In genomic region chr15:102984925-102985324, GRCm38 (mm10) we compare ENCODE assay signal across 25 mouse cellular contexts. TPM values are rescaled to one million over a fixed set of nuclear protein-coding genes. Genes with fewer than 3 reads are reported as not detected.
DNase-seq lines count a peak whose midpoint lies in the region; ATAC-seq lines count a peak whose summit lies in the region.
"Had no signal": no experiment of that assay in that cellular context is flagged by ENCODE, and none has a peak within 500 bp of the region (broad histone marks: within the 10 kb centered on the region; RNA-seq: fewer than 3 reads in every experiment).

No protein-coding gene starts in this region.

- peak overlapping the region; percentile 67 for H3K27ac ChIP-seq in kidney, embryonic 14.5 days (ENCODE audit: low read depth, low read length)
- peak overlapping the region; percentile 98 for H3K27ac ChIP-seq in neural tube, embryonic 11.5 days (ENCODE audit: low read depth, low read length)
- H3K27ac ChIP-seq in neural tube, embryonic 15.5 days (replicated peaks) = peak overlapping the region; percentile 75
- H3K27ac ChIP-seq: embryonic facial prominence, embryonic 15.5 days; forebrain, embryonic 15.5 days; hindbrain, embryonic 15.5 days had no signal

- ATAC-seq in kidney, embryonic 14.5 days (ENCODE audit: low FRiP score, low TSS enrichment) = peak; percentile 14; the same call in 1 of the 2 replicates
- ATAC-seq in neural tube, embryonic 11.5 days (ENCODE audit: insufficient read depth, low FRiP score, low TSS enrichment) = no peak
- ATAC-seq in neural tube, embryonic 15.5 days (ENCODE audit: low FRiP score) = no peak
- ATAC-seq: activated CD4-positive, CD25-positive, alpha-beta regulatory T cell, adult 4 months; forebrain, embryonic 15.5 days; Patski had no signal

- H3K27me3 ChIP-seq in kidney, embryonic 14.5 days (ENCODE audit: control insufficient read depth, insufficient read depth, low read length) = peaks cover 34% of the 10 kb centered on the region; the same call in 1 of the 2 replicates
- H3K27me3 ChIP-seq in neural tube, embryonic 11.5 days (ENCODE audit: control insufficient read depth, insufficient read depth, low read length) = peaks cover 34% of the 10 kb centered on the region
- H3K27me3 ChIP-seq in neural tube, embryonic 15.5 days (replicated peaks) = peaks cover 2% of the 10 kb centered on the region; the same call in 1 of the 2 replicates
- H3K27me3 ChIP-seq: Patski had no signal

- DNase-seq in kidney, adult 18-20 months = no peak
- DNase-seq in kidney, postnatal 4 days = peak; percentile 43 to 62
- DNase-seq in kidney, adult 9 months = no peak
- DNase-seq in neural tube, embryonic 11.5 days (ENCODE audit: low spot score) = no peak
- no peak for DNase-seq in heart, adult 18-20 months
- DNase-seq: cerebellum, adult 11-12 months; cerebellum, adult 9-11 months; cerebellum, postnatal 36 days; gastrocnemius, postnatal 10 days had no signal

- no peaks in the 10 kb centered on the region; the same call in 1 of the 2 replicates for H3K36me3 ChIP-seq in kidney, embryonic 14.5 days (ENCODE audit: control insufficient read depth, insufficient read depth, low read length)
- H3K36me3 ChIP-seq in neural tube, embryonic 11.5 days (ENCODE audit: control insufficient read depth, insufficient read depth, low read length) = peaks cover 2% of the 10 kb centered on the region; the same call in 1 of the 2 replicates
- no peaks in the 10 kb centered on the region for H3K36me3 ChIP-seq in neural tube, embryonic 15.5 days
- H3K36me3 ChIP-seq: embryonic facial prominence, embryonic 15.5 days; forebrain, embryonic 15.5 days; heart, embryonic 12.5 days; hindbrain, embryonic 15.5 days had no signal

- peak overlapping the region; percentile 89; the same call in 1 of the 2 replicates for H3K4me2 ChIP-seq in kidney, embryonic 14.5 days (replicated peaks; ENCODE audit: low read depth, low read length)
- peak overlapping the region; percentile 90 for H3K4me2 ChIP-seq in neural tube, embryonic 11.5 days (ENCODE audit: low read depth)
- peak overlapping the region; percentile 70 for H3K4me2 ChIP-seq in neural tube, embryonic 15.5 days
- H3K4me2 ChIP-seq: embryonic facial prominence, embryonic 15.5 days; forebrain, embryonic 15.5 days; heart, embryonic 12.5 days; hindbrain, embryonic 15.5 days had no signal

- H3K4me1 ChIP-seq in kidney, embryonic 14.5 days (ENCODE audit: control insufficient read depth, insufficient read depth, low read length) = peaks cover 58% of the 10 kb centered on the region
- peaks cover 26% of the 10 kb centered on the region for H3K4me1 ChIP-seq in neural tube, embryonic 11.5 days (ENCODE audit: control insufficient read depth, insufficient read depth, low read length)
- peaks cover 76% of the 10 kb centered on the region for H3K4me1 ChIP-seq in neural tube, embryonic 15.5 days

- H3K4me3 ChIP-seq in kidney, embryonic 14.5 days (ENCODE audit: low read length) = peak overlapping the region; percentile 77; the same call in 1 of the 2 replicates
- peak overlapping the region; percentile 95 for H3K4me3 ChIP-seq in neural tube, embryonic 11.5 days (ENCODE audit: low read depth, low read length)
- H3K4me3 ChIP-seq in neural tube, embryonic 15.5 days (replicated peaks) = peak overlapping the region; percentile 64
- H3K4me3 ChIP-seq: embryonic facial prominence, embryonic 15.5 days; erythroblast, embryonic 14.5 days; forebrain, embryonic 15.5 days; heart, embryonic 12.5 days; hindbrain, embryonic 15.5 days had no signal

- WGBS in kidney, embryonic 14.5 days = 12% methylated on average over 3 of the region's 3 CpGs
- 0% methylated on average over 3 of the region's 3 CpGs for WGBS in neural tube, embryonic 11.5 days
- WGBS in neural tube, embryonic 15.5 days = 10% methylated on average over 3 of the region's 3 CpGs

- H3K9ac ChIP-seq in kidney, embryonic 14.5 days (ENCODE audit: low read depth, low read length) = peak overlapping the region; percentile 99; the same call in 1 of the 2 replicates
- peak overlapping the region; percentile 100 for H3K9ac ChIP-seq in neural tube, embryonic 11.5 days (ENCODE audit: low read length)
- peak overlapping the region; percentile 58 for H3K9ac ChIP-seq in neural tube, embryonic 15.5 days (replicated peaks)
- H3K9ac ChIP-seq: embryonic facial prominence, embryonic 15.5 days; forebrain, embryonic 15.5 days; heart, embryonic 12.5 days; hindbrain, embryonic 15.5 days had no signal

- H3K9me3 ChIP-seq in kidney, embryonic 14.5 days (ENCODE audit: control insufficient read depth, low read length) = no peaks in the 10 kb centered on the region
- no peaks in the 10 kb centered on the region for H3K9me3 ChIP-seq in neural tube, embryonic 11.5 days (ENCODE audit: control insufficient read depth, low read length)
- H3K9me3 ChIP-seq in neural tube, embryonic 15.5 days (replicated peaks) = no peaks in the 10 kb centered on the region
- H3K9me3 ChIP-seq: embryonic facial prominence, embryonic 15.5 days; forebrain, embryonic 15.5 days; heart, embryonic 12.5 days; hindbrain, embryonic 15.5 days had no signal

RNA-seq across cellular contexts. Expression of gene Hoxc8, which starts 5.5 kb away (rescaled TPM):
- 12.6 and 13.8 TPM in 2 replicates for polyA plus RNA-seq in kidney, embryonic 14.5 days (2014; fragmentation: Nextera tagmentation; extraction: Ambion mirVana)
- polyA plus RNA-seq in neural tube, embryonic 11.5 days (2014; fragmentation: Nextera tagmentation; extraction: Ambion mirVana) = 63.7 and 67.1 TPM in 2 replicates
- polyA plus RNA-seq in neural tube, embryonic 15.5 days (2015; fragmentation: Nextera tagmentation; extraction: Ambion mirVana) = 56.5 and 108 TPM in 2 replicates
- not detected for total RNA-seq in heart, adult 18-20 months (2021)
- total RNA-seq: CH12.LX; heart, adult 8-10 months; heart, postnatal 25 days had no signal
- polyA plus RNA-seq: embryonic facial prominence, embryonic 11.5 days; embryonic facial prominence, embryonic 15.5 days; erythroblast, embryonic 14.5 days; forebrain, embryonic 11.5 days; forebrain, embryonic 15.5 days; heart, embryonic 16.5 days; hindbrain, embryonic 11.5 days had no signal

RNA-seq across cellular contexts. Expression of gene Hoxc9, which starts 8.7 kb away (rescaled TPM):
- polyA plus RNA-seq in kidney, embryonic 14.5 days (2014; fragmentation: Nextera tagmentation; extraction: Ambion mirVana) = 10.3 and 10.7 TPM in 2 replicates
- 36.1 and 40.0 TPM in 2 replicates for polyA plus RNA-seq in neural tube, embryonic 11.5 days (2014; fragmentation: Nextera tagmentation; extraction: Ambion mirVana)
- 19.7 and 30.9 TPM in 2 replicates for polyA plus RNA-seq in neural tube, embryonic 15.5 days (2015; fragmentation: Nextera tagmentation; extraction: Ambion mirVana)
- total RNA-seq in heart, adult 18-20 months (2021) = not detected
- total RNA-seq: heart, adult 8-10 months; heart, postnatal 25 days had no signal
- polyA plus RNA-seq: activated CD4-positive, CD25-positive, alpha-beta regulatory T cell, adult 4 months; embryonic facial prominence, embryonic 11.5 days; embryonic facial prominence, embryonic 15.5 days; erythroblast, embryonic 14.5 days; forebrain, embryonic 11.5 days; forebrain, embryonic 15.5 days; heart, embryonic 12.5 days; heart, embryonic 16.5 days; hindbrain, embryonic 11.5 days had no signal

RNA-seq across cellular contexts. Expression of gene Hoxc6, which starts 13.1 kb away (rescaled TPM):
- 12.3 and 16.1 TPM in 2 replicates for polyA plus RNA-seq in kidney, embryonic 14.5 days (2014; fragmentation: Nextera tagmentation; extraction: Ambion mirVana)
- 95.9 and 96.4 TPM in 2 replicates for polyA plus RNA-seq in neural tube, embryonic 11.5 days (2014; fragmentation: Nextera tagmentation; extraction: Ambion mirVana)
- polyA plus RNA-seq in neural tube, embryonic 15.5 days (2015; fragmentation: Nextera tagmentation; extraction: Ambion mirVana) = 23.4 and 35.1 TPM in 2 replicates
- total RNA-seq in heart, adult 18-20 months (2021) = under 1 TPM in 1 of 2 experiments, not detected in 1; 0.18 TPM
- total RNA-seq: heart, postnatal 25 days had no signal
- polyA plus RNA-seq: activated CD4-positive, CD25-positive, alpha-beta regulatory T cell, adult 4 months; erythroblast, embryonic 14.5 days; forebrain, embryonic 11.5 days; forebrain, embryonic 15.5 days had no signal

RNA-seq across cellular contexts. Expression of gene Hoxc5, which starts 17.7 kb away (rescaled TPM):
- polyA plus RNA-seq in kidney, embryonic 14.5 days (2014; fragmentation: Nextera tagmentation; extraction: Ambion mirVana) = 5.1 and 5.8 TPM in 2 replicates
- polyA plus RNA-seq in neural tube, embryonic 11.5 days (2014; fragmentation: Nextera tagmentation; extraction: Ambion mirVana) = 36.3 and 37.3 TPM in 2 replicates
- 14.6 and 20.7 TPM in 2 replicates for polyA plus RNA-seq in neural tube, embryonic 15.5 days (2015; fragmentation: Nextera tagmentation; extraction: Ambion mirVana)
- total RNA-seq in heart, adult 18-20 months (2021) = under 1 TPM in 1 of 2 experiments, not detected in 1; 0.18 TPM
- total RNA-seq: heart, postnatal 25 days had no signal
- polyA plus RNA-seq: activated CD4-positive, CD25-positive, alpha-beta regulatory T cell, adult 4 months; erythroblast, embryonic 14.5 days; forebrain, embryonic 11.5 days; forebrain, embryonic 15.5 days had no signal

RNA-seq across cellular contexts. Expression of gene Hoxc10, which starts 18.3 kb away (rescaled TPM):
- polyA plus RNA-seq in kidney, embryonic 14.5 days (2014; fragmentation: Nextera tagmentation; extraction: Ambion mirVana) = 62.9 and 64.5 TPM in 2 replicates
- 58.3 and 60.4 TPM in 2 replicates for polyA plus RNA-seq in neural tube, embryonic 11.5 days (2014; fragmentation: Nextera tagmentation; extraction: Ambion mirVana)
- 51.3 and 71.0 TPM in 2 replicates for polyA plus RNA-seq in neural tube, embryonic 15.5 days (2015; fragmentation: Nextera tagmentation; extraction: Ambion mirVana)
- total RNA-seq in heart, adult 18-20 months (2021) = not detected
- total RNA-seq: CH12.LX; heart, adult 8-10 months; heart, postnatal 25 days had no signal
- polyA plus RNA-seq: activated CD4-positive, CD25-positive, alpha-beta regulatory T cell, adult 4 months; embryonic facial prominence, embryonic 11.5 days; embryonic facial prominence, embryonic 15.5 days; erythroblast, embryonic 14.5 days; forebrain, embryonic 11.5 days; forebrain, embryonic 15.5 days; heart, embryonic 12.5 days; heart, embryonic 16.5 days; hindbrain, embryonic 11.5 days; hindbrain, embryonic 15.5 days had no signal

Comparison
In these comparisons a context has a peak if more than half of its experiments do, and no peak if none do; other contexts are left out.
1. DNase-seq: peak in kidney, postnatal 4 days (2 of 2); none in kidney, adult 18-20 months (single experiment), kidney, adult 9 months (single experiment), neural tube, embryonic 11.5 days (single experiment) and heart, adult 18-20 months (0 of 2).
2. Peak in every context shown above with its lines, with median percentiles within 50 percentile points of each other: H3K27ac ChIP-seq, H3K4me2 ChIP-seq, H3K4me3 ChIP-seq and H3K9ac ChIP-seq.